Mouse (Mus musculus): ENCODE data around the gene Ptprn.

DNA sequence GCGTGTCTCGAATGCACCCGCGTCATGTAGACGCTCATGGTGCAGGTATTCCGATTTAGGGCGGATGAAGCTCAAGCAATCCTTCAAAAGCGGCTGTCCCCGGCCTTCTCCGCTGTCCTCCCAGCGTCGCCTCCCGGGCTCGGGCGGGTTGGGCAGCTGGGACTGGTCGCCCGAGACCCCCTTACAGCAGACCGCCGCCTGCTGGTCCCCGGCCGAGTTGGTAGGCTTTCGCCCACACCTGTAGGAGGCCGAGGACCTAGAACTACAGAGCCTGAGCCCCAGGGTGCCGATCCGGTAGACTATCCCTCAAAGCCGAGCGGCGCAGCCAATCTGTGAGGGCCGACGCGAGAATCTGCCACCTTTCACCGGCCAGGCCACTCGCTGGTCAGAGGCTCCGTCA lies 44.8 kb downstream of the Ptprn start, which contains the start of gene Tuba4a:
- TF ChIP-seq RAD21 (IDR thresholded peaks at IDR 0.05; ENCODE audit: low read depth, low read length) (no peak), NELFE (IDR thresholded peaks at IDR 0.05; ENCODE audit: low read depth, low read length) (no peak), USF2 (conservative IDR thresholded peaks at IDR 0.05; ENCODE audit: low read depth, low read length) (no peak), ZMIZ1 (IDR thresholded peaks at IDR 0.05; ENCODE audit: low read depth, low read length) (no peak), POLR2A (IDR thresholded peaks at IDR 0.05; ENCODE audit: low read depth, low read length) (no peak), CHD2 (IDR thresholded peaks at IDR 0.05; ENCODE audit: low read length) (no peak)
